Mouse (Mus musculus): ENCODE measurements around the gene Klf13. TPM values are rescaled to one million over a fixed set of nuclear protein-coding genes. Genes with fewer than 3 reads are reported as not detected.

Klf13 gene
- total and polyA plus RNA-seq, 3 experiments = 1.7 to 9.7 (median 3.7) TPM

DNA sequence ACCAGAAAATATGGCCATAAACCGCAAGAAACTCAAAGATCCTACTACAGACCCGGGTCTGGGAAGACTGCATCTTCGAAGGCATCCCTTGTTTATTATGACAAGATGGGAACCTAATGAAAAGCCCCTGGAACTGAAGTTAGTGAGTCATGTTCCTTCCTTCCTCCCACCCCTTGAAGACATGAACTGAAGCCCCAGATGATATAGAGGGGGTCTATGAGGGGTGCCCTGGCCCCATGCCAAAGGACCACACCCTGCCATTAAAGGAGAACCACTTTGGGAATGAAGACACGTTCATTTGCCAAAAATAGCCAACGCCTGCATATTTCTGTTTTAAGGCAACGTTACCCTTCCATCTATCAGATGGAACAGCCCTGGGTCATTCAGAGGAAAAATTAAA is 50.0 kb downstream of the Klf13 start:
- Histone ChIP-seq H3K4me2 (ENCODE audit: insufficient read depth, low read depth, poor library complexity, severe bottlenecking) (no peak overlapping the region), H3K79me2 (replicated peaks; ENCODE audit: control insufficient read depth, extremely low read depth, insufficient read depth, poor library complexity, severe bottlenecking) (no peaks in the 10 kb centered on the region; the same call in 1 of the 2 replicates), H3K36me3 (replicated peaks in 1 of 2; ENCODE audit: control insufficient read depth in 1 of 2, insufficient read depth in 1 of 2, low read length in 1 of 2) (peaks cover 6 to 25% of the 10 kb centered on the region in 2 experiments), H3K9ac (ENCODE audit: insufficient read depth, low read depth) (no peak overlapping the region), H3K4me1 (ENCODE audit: control insufficient read depth in 1 of 2, insufficient read depth in 2 of 2) (peaks cover 4 to 17% of the 10 kb centered on the region in 2 experiments; a peak in 3 of 4 replicates), H3K27me3 (replicated peaks) (no peaks in the 10 kb centered on the region), H3K27ac (ENCODE audit: insufficient read depth, low read depth) (no peak overlapping the region), H3K9me3 (replicated peaks; ENCODE audit: low read length) (no peaks in the 10 kb centered on the region), H3K4me3 (replicated peaks in 1 of 3; ENCODE audit: low read depth in 2 of 3, low read length in 2 of 3, poor library complexity in 1 of 3) (no peak overlapping the region)
- no peak for TF ChIP-seq MAZ (IDR thresholded peaks at IDR 0.05; ENCODE audit: low read depth, low read length)
- no peak for TF ChIP-seq CHD1 (IDR thresholded peaks at IDR 0.05; ENCODE audit: low read depth, low read length)
- TF ChIP-seq POLR2A (IDR thresholded peaks at IDR 0.05; ENCODE audit: low read depth, low read length) = no peak
- no peak for TF ChIP-seq JUN (IDR thresholded peaks at IDR 0.05; ENCODE audit: insufficient read depth, low read depth, low read length)
- TF ChIP-seq MEF2A (IDR thresholded peaks at IDR 0.05; ENCODE audit: borderline replicate concordance, low read depth, low read length) = no peak
- no peak for TF ChIP-seq POLR2AphosphoS2 (IDR thresholded peaks at IDR 0.05; ENCODE audit: low read depth, low read length)
- no peak for TF ChIP-seq CHD2 (IDR thresholded peaks at IDR 0.05; ENCODE audit: low read length)
- TF ChIP-seq ELF1 (IDR thresholded peaks at IDR 0.05; ENCODE audit: low read depth, low read length) = no peak
- no peak for TF ChIP-seq EP300 (IDR thresholded peaks at IDR 0.05; ENCODE audit: low read length)
- no peak for TF ChIP-seq E2F4 (IDR thresholded peaks at IDR 0.05; ENCODE audit: insufficient replicate concordance, low read depth, low read length)
- TF ChIP-seq GABPA (IDR thresholded peaks at IDR 0.05; ENCODE audit: insufficient replicate concordance, low read depth, low read length) = no peak
- TF ChIP-seq ZKSCAN1 (IDR thresholded peaks at IDR 0.05; ENCODE audit: borderline replicate concordance, low read depth, low read length) = no peak
- no peak for TF ChIP-seq JUND (conservative IDR thresholded peaks at IDR 0.05; ENCODE audit: low read depth, low read length)
- TF ChIP-seq ETS1 (conservative IDR thresholded peaks at IDR 0.05; ENCODE audit: low read depth, low read length) = no peak
- TF ChIP-seq CTCF (conservative IDR thresholded peaks at IDR 0.05 in 1 of 2, IDR thresholded peaks at IDR 0.05 in 1 of 2; ENCODE audit: low read depth in 2 of 2, low read length in 2 of 2) = no peak
- no peak for TF ChIP-seq ZMIZ1 (IDR thresholded peaks at IDR 0.05; ENCODE audit: low read depth, low read length)
- no peak for TF ChIP-seq PAX5 (IDR thresholded peaks at IDR 0.05; ENCODE audit: low read length)
- TF ChIP-seq MYC (IDR thresholded peaks at IDR 0.05; ENCODE audit: low read depth, low read length) = no peak
- no peak for TF ChIP-seq RAD21 (IDR thresholded peaks at IDR 0.05; ENCODE audit: low read depth, low read length)
- no peak for DNase-seq (ENCODE audit: extremely low read depth)
- in situ Hi-C loops (cut with MboI; ENCODE audit: low pct_ligation_motif_present, low pct_unique_long_range_greater_than_20kb, low sequenced_read_pairs) (no loop called here), dilution Hi-C loops (cut with MboI; ENCODE audit: extremely low pct_ligation_motif_present, extremely low pct_unique_long_range_greater_than_20kb, low sequenced_read_pairs) (no loop called here)

- dilution Hi-C loops (cut with MboI; ENCODE audit: extremely low pct_ligation_motif_present, extremely low pct_unique_long_range_greater_than_20kb, low sequenced_read_pairs) = no loop called here
- no peaks in the 10 kb centered on the region for H3K27me3 ChIP-seq (replicated peaks)
- H3K27ac ChIP-seq (ENCODE audit: insufficient read depth, low read depth) = no peak overlapping the region
- no peaks in the 10 kb centered on the region for H3K9me3 ChIP-seq (replicated peaks; ENCODE audit: low read length)
- in situ Hi-C loops (cut with MboI; ENCODE audit: low pct_ligation_motif_present, low pct_unique_long_range_greater_than_20kb, low sequenced_read_pairs) = no loop called here
- TF ChIP-seq ZNF384 (IDR thresholded peaks at IDR 0.05; ENCODE audit: low read depth, low read length) = 0 out of 2 replicates have a peak, but pooled peaks have one; percentile 13
- TF ChIP-seq USF2 (conservative IDR thresholded peaks at IDR 0.05; ENCODE audit: low read depth, low read length) = no peak
- no peak for TF ChIP-seq RCOR1 (conservative IDR thresholded peaks at IDR 0.05; ENCODE audit: low read depth, low read length)
- no peak for TF ChIP-seq USF1 (IDR thresholded peaks at IDR 0.05; ENCODE audit: low read depth, low read length)
- no peak for TF ChIP-seq POLR2AphosphoS2 (IDR thresholded peaks at IDR 0.05; ENCODE audit: low read depth, low read length)
- H3K79me2 ChIP-seq (replicated peaks; ENCODE audit: control insufficient read depth, extremely low read depth, insufficient read depth, poor library complexity, severe bottlenecking) = no peaks in the 10 kb centered on the region
- H3K4me1 ChIP-seq (ENCODE audit: control insufficient read depth in 1 of 2, insufficient read depth in 2 of 2) = peaks cover under 1 to 12% of the 10 kb centered on the region in 2 experiments; a peak in 2 of 4 replicates
- no peak overlapping the region for H3K4me2 ChIP-seq (ENCODE audit: insufficient read depth, low read depth, poor library complexity, severe bottlenecking)
- H3K4me3 ChIP-seq (replicated peaks in 1 of 3; ENCODE audit: low read depth in 2 of 3, low read length in 2 of 3, poor library complexity in 1 of 3) = no peak overlapping the region
- no peak overlapping the region for H3K9ac ChIP-seq (ENCODE audit: insufficient read depth, low read depth)
- no peak for DNase-seq (ENCODE audit: extremely low read depth)
- peaks cover 6 to 25% of the 10 kb centered on the region in 2 experiments for H3K36me3 ChIP-seq (replicated peaks in 1 of 2; ENCODE audit: control insufficient read depth in 1 of 2, insufficient read depth in 1 of 2, low read length in 1 of 2)
Measured at GRCm38 (mm10) chr7:63887602-63888123, 51.1 kb downstream of the Klf13 start.

Measured in CH12.LX (cell line).